In the genomic region with DNA sequence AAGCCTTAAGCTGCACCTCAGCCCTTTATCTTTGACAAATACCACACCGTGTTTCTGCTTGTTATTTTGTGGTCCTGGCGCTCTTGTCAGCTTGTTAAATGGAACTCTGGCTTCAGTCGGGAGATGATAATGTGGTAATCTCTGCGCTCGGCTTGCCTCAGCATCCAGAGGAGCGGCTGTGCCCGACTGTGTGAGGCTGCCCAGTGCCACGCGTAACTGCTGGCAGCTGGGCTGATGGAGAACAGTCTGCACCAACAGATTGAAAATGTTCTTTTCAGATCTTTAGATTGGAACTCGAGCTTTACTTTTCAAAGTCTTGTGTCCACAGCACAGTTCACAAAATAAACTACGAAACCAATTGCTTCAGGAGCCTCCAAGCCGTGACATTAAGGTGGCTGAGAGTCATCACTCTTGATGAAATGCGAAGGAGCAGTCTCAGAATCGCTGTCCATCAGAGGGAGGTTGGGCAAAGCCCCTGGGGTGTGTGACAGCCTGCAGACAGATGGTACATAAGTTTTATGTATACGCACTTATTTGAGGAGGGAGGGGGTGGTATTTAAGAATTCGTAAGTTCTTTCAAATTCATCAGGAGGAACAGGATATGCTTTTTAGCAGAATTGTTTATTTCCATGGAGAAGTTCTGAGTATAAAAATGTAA, we compare ENCODE assay signal across 8 mouse cellular contexts.
DNase-seq lines count a peak whose midpoint lies in the region; ATAC-seq lines count a peak whose summit lies in the region.
"Had no signal": no experiment of that assay in that cellular context is flagged by ENCODE, and none has a peak within 500 bp of the region (broad histone marks: within the 10 kb centered on the region; RNA-seq: fewer than 3 reads in every experiment).

No protein-coding gene starts in this region.

- ATAC-seq in forebrain, embryonic 11.5 days (replicated peaks; ENCODE audit: low FRiP score) = peak; percentile 63
- ATAC-seq in neural tube, embryonic 14.5 days (ENCODE audit: low read depth) = no peak
- no peak for ATAC-seq in inflammation-experienced regulatory T-cells, adult 6 months

- H3K27ac ChIP-seq in forebrain, embryonic 11.5 days (ENCODE audit: low read depth, low read length) = no peak overlapping the region
- H3K27ac ChIP-seq in neural tube, embryonic 14.5 days (ENCODE audit: low read depth, low read length) = no peak overlapping the region
- H3K27ac ChIP-seq: limb, embryonic 15.5 days had no signal

- no peaks in the 10 kb centered on the region for H3K9me3 ChIP-seq in forebrain, embryonic 11.5 days (ENCODE audit: control insufficient read depth, low read length)
- no peaks in the 10 kb centered on the region for H3K9me3 ChIP-seq in neural tube, embryonic 14.5 days (ENCODE audit: control insufficient read depth, low read length)
- H3K9me3 ChIP-seq: limb, embryonic 15.5 days had no signal

- peak; percentile 11 for DNase-seq in ovary, postnatal 36 days (ENCODE audit: low spot score)
- no peak for DNase-seq in ovary, postnatal 10 days (ENCODE audit: low spot score)
- DNase-seq in forebrain, embryonic 11.5 days (ENCODE audit: low spot score) = peak; percentile 54
- peak; percentile 13 for DNase-seq in left cerebral cortex, adult 11 months (ENCODE audit: low spot score)
- no peak for DNase-seq in T-cell, adult 2 months (ENCODE audit: low spot score)

- WGBS in forebrain, embryonic 11.5 days = 41% methylated on average over 16 of the region's 16 CpGs
- 32% methylated on average over 16 of the region's 16 CpGs for WGBS in neural tube, embryonic 14.5 days

- no peaks in the 10 kb centered on the region for H3K27me3 ChIP-seq in forebrain, embryonic 11.5 days (ENCODE audit: control insufficient read depth, insufficient read depth, low read length)
- H3K27me3 ChIP-seq in neural tube, embryonic 14.5 days (ENCODE audit: control insufficient read depth, insufficient read depth, low read length) = no peaks in the 10 kb centered on the region
- H3K27me3 ChIP-seq: limb, embryonic 15.5 days had no signal

- H3K9ac ChIP-seq in forebrain, embryonic 11.5 days (ENCODE audit: low read length) = no peak overlapping the region
- no peak overlapping the region for H3K9ac ChIP-seq in neural tube, embryonic 14.5 days (replicated peaks; ENCODE audit: low read depth, low read length)
- H3K9ac ChIP-seq: limb, embryonic 15.5 days had no signal

- H3K36me3 ChIP-seq in forebrain, embryonic 11.5 days (ENCODE audit: control insufficient read depth, insufficient read depth, low read length) = no peaks in the 10 kb centered on the region
- H3K36me3 ChIP-seq in neural tube, embryonic 14.5 days (ENCODE audit: control insufficient read depth, insufficient read depth, low read length) = no peaks in the 10 kb centered on the region
- H3K36me3 ChIP-seq: limb, embryonic 15.5 days had no signal

- no peak overlapping the region for H3K4me2 ChIP-seq in forebrain, embryonic 11.5 days (ENCODE audit: low read depth, low read length, severe bottlenecking)
- H3K4me2 ChIP-seq in neural tube, embryonic 14.5 days (ENCODE audit: low read depth, low read length) = peak overlapping the region; percentile 12; the same call in 1 of the 2 replicates
- H3K4me2 ChIP-seq: limb, embryonic 15.5 days had no signal

- peaks cover 2% of the 10 kb centered on the region; the same call in 1 of the 2 replicates for H3K4me1 ChIP-seq in forebrain, embryonic 11.5 days (replicated peaks; ENCODE audit: control insufficient read depth, insufficient read depth, low read length)
- H3K4me1 ChIP-seq in neural tube, embryonic 14.5 days (ENCODE audit: control insufficient read depth, insufficient read depth, low read length) = no peaks in the 10 kb centered on the region

- no peak overlapping the region for H3K4me3 ChIP-seq in forebrain, embryonic 11.5 days (ENCODE audit: low read depth, low read length)
- H3K4me3 ChIP-seq in neural tube, embryonic 14.5 days (ENCODE audit: low read depth, low read length) = no peak overlapping the region
- H3K4me3 ChIP-seq: limb, embryonic 15.5 days had no signal

Comparison
In these comparisons a context has a peak if more than half of its experiments do, and no peak if none do; other contexts are left out.
1. DNase-seq: peak in ovary, postnatal 36 days (single experiment), forebrain, embryonic 11.5 days (single experiment) and left cerebral cortex, adult 11 months (single experiment); none in ovary, postnatal 10 days (single experiment) and T-cell, adult 2 months (single experiment).